In the genomic region with DNA sequence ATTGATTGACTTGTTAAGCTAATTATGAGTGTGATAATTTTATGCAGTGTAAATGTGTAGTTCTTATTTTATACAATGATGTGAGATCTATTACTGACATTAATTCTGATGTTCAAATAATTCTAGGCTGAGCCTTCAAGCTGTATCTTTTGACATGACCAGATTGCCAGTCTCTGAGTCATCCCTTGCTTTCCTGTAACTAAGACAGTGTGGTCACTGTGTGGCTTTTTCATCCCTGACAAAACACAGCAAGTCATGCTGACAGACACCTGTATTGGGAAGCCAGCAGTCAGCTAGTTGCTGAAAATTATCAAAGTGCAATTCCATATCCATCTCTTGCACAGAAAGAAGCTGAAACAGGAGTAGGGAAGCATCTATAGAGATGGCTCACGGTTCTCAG, we compare ENCODE assay signal across 21 mouse cellular contexts.
"Had no signal": no experiment of that assay in that cellular context is flagged by ENCODE, and none has a peak within 500 bp of the region (broad histone marks: within the 10 kb centered on the region; RNA-seq: fewer than 3 reads in every experiment).

No protein-coding gene starts in this region.

- H3K4me2 ChIP-seq: lung, embryonic 14.5 days; midbrain, embryonic 12.5 days; neural tube, embryonic 13.5 days; neural tube, embryonic 15.5 days; stomach, embryonic 15.5 days had no signal

- H3K36me3 ChIP-seq: midbrain, embryonic 10.5 days; midbrain, embryonic 12.5 days; neural tube, embryonic 13.5 days; neural tube, embryonic 15.5 days; stomach, embryonic 15.5 days had no signal

- H3K4me3 ChIP-seq: midbrain, embryonic 10.5 days; midbrain, embryonic 12.5 days; myocyte; neural tube, embryonic 13.5 days; neural tube, embryonic 15.5 days; stomach, embryonic 15.5 days had no signal

- H3K9ac ChIP-seq: liver, postnatal 0 days; lung, embryonic 14.5 days; midbrain, embryonic 12.5 days; neural tube, embryonic 13.5 days; neural tube, embryonic 15.5 days; stomach, embryonic 15.5 days had no signal

- H3K27me3 ChIP-seq: midbrain, embryonic 12.5 days; neural tube, embryonic 13.5 days; neural tube, embryonic 15.5 days; stomach, embryonic 15.5 days had no signal

- H3K9me3 ChIP-seq: midbrain, embryonic 10.5 days; midbrain, embryonic 12.5 days; neural tube, embryonic 13.5 days; neural tube, embryonic 15.5 days; stomach, embryonic 15.5 days had no signal

- ATAC-seq: liver, postnatal 0 days; midbrain, embryonic 16.5 days had no signal

- H3K4me1 ChIP-seq: midbrain, embryonic 10.5 days; midbrain, embryonic 12.5 days; neural tube, embryonic 13.5 days; neural tube, embryonic 15.5 days; stomach, embryonic 15.5 days had no signal

- H3K27ac ChIP-seq: midbrain, embryonic 10.5 days; midbrain, embryonic 12.5 days; neural tube, embryonic 13.5 days; neural tube, embryonic 15.5 days; stomach, embryonic 15.5 days; stomach, postnatal 0 days had no signal

- DNase-seq: liver, postnatal 0 days; lung, embryonic 14.5 days; lung, postnatal 10 days; lung, postnatal 4 days; midbrain, embryonic 14.5 days; retina, postnatal 1 day; right cerebral cortex, adult 18-20 months; right cerebral cortex, postnatal 25 days; right cerebral cortex, postnatal 4 days; spleen, adult 18-20 months; thymus, adult 2 months; thymus, postnatal 25 days; thymus, postnatal 4 days had no signal
